Mouse (Mus musculus) G1E (cell line): ENCODE results near the gene Gm4981.

Experiments used
- CTCF ChIP-seq: IDR thresholded peaks from 2 replicates; pipeline ENCODE4 v1.5.1; 2012; ENCODE audit warnings: low read depth, low read length, inconsistent platforms, mixed read lengths
- GATA1 ChIP-seq: IDR thresholded peaks from 2 replicates; pipeline ENCODE4 v1.6.1; 2012; ENCODE audit warnings: borderline replicate concordance, low read length, inconsistent platforms, mixed read lengths
- POLR2AphosphoS5 ChIP-seq: IDR thresholded peaks from 2 replicates; pipeline ENCODE4 v1.6.1; 2012; ENCODE audit warnings: low read depth, low read length, inconsistent platforms; ENCODE audit not compliant: insufficient replicate concordance
- TAL1 ChIP-seq: conservative IDR thresholded peaks from 2 replicates; pipeline ENCODE4 v1.6.1; 2012; ENCODE audit warnings: low read depth, low read length, inconsistent platforms, mixed read lengths

DNA sequence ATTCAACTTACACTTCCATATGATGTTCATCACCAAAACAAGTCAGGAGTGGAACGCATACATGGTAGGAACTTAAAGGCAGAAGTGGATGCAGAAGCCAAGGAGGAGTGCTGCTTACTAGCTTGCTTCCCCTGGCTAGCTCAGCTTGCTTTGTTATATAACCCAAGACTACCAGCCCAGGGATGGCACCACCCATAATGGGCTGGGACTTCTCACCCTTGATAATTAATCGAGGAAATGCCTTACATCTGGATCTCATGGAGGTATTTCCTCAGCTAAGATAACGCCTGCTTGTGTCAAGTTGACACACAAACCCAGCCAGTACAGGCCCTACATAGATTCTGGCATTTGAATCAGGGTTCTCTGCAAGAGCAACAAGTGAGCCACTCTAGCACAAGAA is 19.1 kb downstream of the Gm4981 start:
- no peak for TF ChIP-seq GATA1
- no peak for TF ChIP-seq CTCF
- TF ChIP-seq POLR2AphosphoS5, result no peak
- TF ChIP-seq TAL1, result no peak
